Mouse (Mus musculus): ENCODE results near the gene Gm6268. TPM values are rescaled to one million over a fixed set of nuclear protein-coding genes. Genes with fewer than 3 reads are reported as not detected.

The Gm6268 gene
- total and polyA plus RNA-seq, 3 experiments: not detected

DNA sequence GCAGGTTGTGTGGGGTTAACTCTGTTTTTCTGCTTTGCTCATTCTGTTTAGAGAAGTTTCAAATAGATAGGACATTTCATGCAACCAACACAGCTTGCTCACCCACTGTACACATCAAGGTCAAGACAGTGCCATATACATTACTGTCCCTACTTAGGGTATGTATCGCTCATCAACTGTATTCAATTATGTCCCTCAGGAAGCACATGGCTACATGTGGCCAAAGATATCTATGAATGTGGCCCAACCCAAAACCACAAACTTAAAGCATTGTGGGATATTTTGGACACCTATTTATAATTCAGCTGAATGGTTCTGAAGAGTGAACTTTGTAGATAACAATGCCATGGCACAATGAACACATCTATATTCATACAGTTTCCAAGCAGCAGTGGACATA, 36.9 kb downstream of the Gm6268 start:
- Histone ChIP-seq H3K27ac (ENCODE audit: control insufficient read depth, low read depth, low read length) (no peak overlapping the region), H3K79me2 (ENCODE audit: control insufficient read depth, insufficient read depth, low read length, poor library complexity) (no peaks in the 10 kb centered on the region), H3K36me3 (ENCODE audit: control insufficient read depth in 1 of 2, insufficient read depth in 2 of 2, low read length in 2 of 2) (no peaks in the 10 kb centered on the region), H3K9me3 (replicated peaks; ENCODE audit: insufficient read depth, low read length) (no peaks in the 10 kb centered on the region), H3K4me3 (ENCODE audit: control insufficient read depth in 1 of 2, insufficient read depth in 1 of 2, low read depth in 2 of 2, low read length in 2 of 2) (no peak overlapping the region), H3K27me3 (ENCODE audit: control insufficient read depth in 1 of 2, insufficient read depth in 2 of 2, low read length in 2 of 2) (no peaks in the 10 kb centered on the region), H3K4me1 (ENCODE audit: control insufficient read depth in 1 of 2, insufficient read depth in 2 of 2, low read length in 2 of 2) (no peaks in the 10 kb centered on the region), H3K9ac (ENCODE audit: control insufficient read depth, low read depth, low read length, poor library complexity, severe bottlenecking) (no peak overlapping the region)
- no peak for TF ChIP-seq POLR2AphosphoS5 (IDR thresholded peaks at IDR 0.05; ENCODE audit: borderline replicate concordance, low read depth, low read length)
- no peak for TF ChIP-seq ZNF384 (IDR thresholded peaks at IDR 0.05; ENCODE audit: low read depth, low read length)
- TF ChIP-seq ZMIZ1 (IDR thresholded peaks at IDR 0.05; ENCODE audit: low read depth, low read length): no peak
- TF ChIP-seq CHD1 (IDR thresholded peaks at IDR 0.05; ENCODE audit: low read depth, low read length): no peak
- TF ChIP-seq MYB (IDR thresholded peaks at IDR 0.05; ENCODE audit: low read depth, low read length): no peak
- TF ChIP-seq TCF12 (IDR thresholded peaks at IDR 0.05; ENCODE audit: low read depth, low read length): no peak
- TF ChIP-seq POLR2A (IDR thresholded peaks at IDR 0.05; ENCODE audit: control insufficient read depth in 1 of 2, insufficient read depth in 1 of 2, low read depth in 1 of 2, low read length in 2 of 2, poor library complexity in 1 of 2): no peak
- no peak for TF ChIP-seq MAZ (IDR thresholded peaks at IDR 0.05; ENCODE audit: low read depth, low read length)
- no peak for TF ChIP-seq BHLHE40 (IDR thresholded peaks at IDR 0.05; ENCODE audit: borderline replicate concordance, low read depth, low read length)
- no peak for TF ChIP-seq EP300 (IDR thresholded peaks at IDR 0.05; ENCODE audit: low read depth in 1 of 2, low read length in 2 of 2)
- no peak for TF ChIP-seq RCOR1 (IDR thresholded peaks at IDR 0.05; ENCODE audit: low read depth, low read length)
- TF ChIP-seq RAD21 (IDR thresholded peaks at IDR 0.05; ENCODE audit: low read depth, low read length): no peak
- TF ChIP-seq KAT2A (conservative IDR thresholded peaks at IDR 0.05; ENCODE audit: low read depth, low read length): no peak
- TF ChIP-seq MXI1 (IDR thresholded peaks at IDR 0.05; ENCODE audit: low read depth, low read length): no peak
- peak; percentile 1 for DNase-seq (ENCODE audit: low read depth, low spot score)

Other genes starting within 250 kb of the Gm6268 start
- gene Zcchc12, start 205.4 kb upstream of the Gm6268 start, total RNA-seq (2012; rRNA removed): not detected in 2 replicates
- gene Zcchc12, start 205.4 kb upstream of the Gm6268 start, polyA plus RNA-seq (2012; ENCODE audit: insufficient read depth in 1 of 2, insufficient read length in 2 of 2, low read depth in 1 of 2, low replicate concordance in 2 of 2, missing spikeins in 1 of 2): not detected
- gene Lonrf3, start 72.9 kb upstream of the Gm6268 start, total RNA-seq (2012; rRNA removed): not detected in 2 replicates
- gene Lonrf3, start 72.9 kb upstream of the Gm6268 start, polyA plus RNA-seq (2012; ENCODE audit: insufficient read depth in 1 of 2, insufficient read length in 2 of 2, low read depth in 1 of 2, low replicate concordance in 2 of 2, missing spikeins in 1 of 2): not detected
- not detected in 2 replicates for gene Gm14569, start 90.5 kb downstream of the Gm6268 start, total RNA-seq (2012; rRNA removed)
- under 1 TPM in 1 of 2 experiments, not detected in 1; 0.01 TPM for gene Gm14569, start 90.5 kb downstream of the Gm6268 start, polyA plus RNA-seq (2012; ENCODE audit: insufficient read depth in 1 of 2, insufficient read length in 2 of 2, low read depth in 1 of 2, low replicate concordance in 2 of 2, missing spikeins in 1 of 2)
- gene Pgrmc1, start 196.9 kb downstream of the Gm6268 start, total RNA-seq (2012; rRNA removed): 92.7 and 97.1 TPM in 2 replicates
- 10 to 100 TPM; 78.9 to 88.3 TPM for gene Pgrmc1, start 196.9 kb downstream of the Gm6268 start, polyA plus RNA-seq (2012; ENCODE audit: insufficient read depth in 1 of 2, insufficient read length in 2 of 2, low read depth in 1 of 2, low replicate concordance in 2 of 2, missing spikeins in 1 of 2)
- 1.3 TPM in 2 replicates for gene Akap17b, start 244.1 kb downstream of the Gm6268 start, total RNA-seq (2012; rRNA removed)
- 1 to 10 TPM in 1 of 2 experiments, not detected in 1; 1.6 TPM for gene Akap17b, start 244.1 kb downstream of the Gm6268 start, polyA plus RNA-seq (2012; ENCODE audit: insufficient read depth in 1 of 2, insufficient read length in 2 of 2, low read depth in 1 of 2, low replicate concordance in 2 of 2, missing spikeins in 1 of 2)

Measured in MEL (cell line).